8 mouse cellular contexts compared by ENCODE assay signal in the genomic region with DNA sequence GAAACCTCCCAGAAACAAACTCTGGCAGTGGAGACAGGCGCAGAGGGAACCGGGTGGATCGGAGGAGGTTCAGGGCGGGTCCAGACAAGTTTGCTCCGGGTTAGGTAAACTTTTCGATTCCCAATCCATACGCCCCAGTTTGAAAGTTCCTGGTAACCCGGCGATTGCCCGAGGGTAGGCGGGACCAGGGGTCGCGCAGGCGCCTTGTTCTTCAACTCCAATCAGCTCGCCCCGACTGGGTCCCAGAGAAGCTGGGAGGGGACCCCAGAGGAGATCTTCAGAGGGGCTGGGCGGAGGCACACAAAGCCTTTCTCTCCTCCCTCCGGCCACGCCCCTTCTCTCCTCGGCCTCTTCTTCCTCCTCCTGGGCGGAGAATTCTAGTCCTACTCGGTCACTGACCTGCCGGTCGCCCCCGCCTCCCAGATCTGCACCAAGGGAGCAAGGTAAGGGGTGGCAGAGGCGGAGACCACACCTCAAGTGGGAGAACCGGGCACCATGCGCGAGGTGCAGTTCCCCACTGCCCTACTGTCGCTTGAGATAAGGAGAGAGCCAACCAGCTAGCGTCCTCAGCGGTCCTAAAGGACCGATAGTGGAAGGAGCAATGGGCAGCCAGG. TPM values are rescaled to one million over a fixed set of nuclear protein-coding genes. Genes with fewer than 3 reads are reported as not detected.
DNase-seq lines count a peak whose midpoint lies in the region; ATAC-seq and TF ChIP-seq lines count a peak whose summit lies in the region.

Gene Rin2 (plus strand): TSS at position 74 of the 614 bp plus-strand sequence.

- peak within 1 kb of the TSS; percentile 88 for H3K4me2 ChIP-seq in hindbrain, embryonic 15.5 days

- no peaks in the 10 kb centered on the region for H3K36me3 ChIP-seq in hindbrain, embryonic 15.5 days
- no peaks in the 10 kb centered on the region for H3K36me3 ChIP-seq in small intestine, adult 2 months (ENCODE audit: control insufficient read depth, insufficient read depth, low read length)

- H3K27me3 ChIP-seq in hindbrain, embryonic 15.5 days, result no peaks in the 10 kb centered on the region
- H3K27me3 ChIP-seq in small intestine, adult 2 months (ENCODE audit: control insufficient read depth, insufficient read depth, low read length), result no peaks in the 10 kb centered on the region

- ATAC-seq in hindbrain, embryonic 15.5 days (ENCODE audit: low FRiP score, low read depth), result peak; percentile 78
- ATAC-seq in megakaryocyte, adult 5-6 weeks (ENCODE audit: poor library complexity, severe bottlenecking), result peak; percentile 73

- intact Hi-C loops in left cerebral cortex, postnatal 10 days (cut with DNase I), result no loop called here

- peak within 1 kb of the TSS; percentile 67 for H3K4me3 ChIP-seq in hindbrain, embryonic 15.5 days
- peak within 1 kb of the TSS; percentile 77 for H3K4me3 ChIP-seq in small intestine, adult 2 months (ENCODE audit: low read depth, low read length)

- peak; percentile 52 for DNase-seq in adrenal gland, adult 8-10 months
- DNase-seq in cerebellum, postnatal 14 days, result peak; percentile 35 to 44
- DNase-seq in gastrocnemius, adult 8-10 months (ENCODE audit: low spot score in 2 of 2), result peak; percentile 17 to 37
- peak in 1 of 2 experiments; percentile 87 for DNase-seq in left cerebral cortex, postnatal 10 days (ENCODE audit: extremely low spot score in 1 of 2, low spot score in 2 of 2)
- no peak for DNase-seq in T-cell, adult 2 months (ENCODE audit: low spot score)

- peak within 1 kb of the TSS; percentile 69 for H3K9ac ChIP-seq in hindbrain, embryonic 15.5 days

- H3K4me1 ChIP-seq in hindbrain, embryonic 15.5 days (replicated peaks), result peaks cover 24% of the 10 kb centered on the region
- H3K4me1 ChIP-seq in small intestine, adult 2 months (ENCODE audit: control insufficient read depth, insufficient read depth, insufficient read length, low read length), result peaks cover under 1% of the 10 kb centered on the region; the same call in 1 of the 2 replicates

- no peak; the same call in 1 of the 2 replicates for TF ChIP-seq POLR2A in small intestine, adult 2 months (IDR thresholded peaks at IDR 0.05; ENCODE audit: low read depth, low read length)

- no peak for TF ChIP-seq CTCF in small intestine, adult 2 months (IDR thresholded peaks at IDR 0.05; ENCODE audit: extremely low read depth, insufficient read length, insufficient replicate concordance, low read depth, low read length)

- peak within 1 kb of the TSS; percentile 66 for H3K27ac ChIP-seq in hindbrain, embryonic 15.5 days (replicated peaks)
- H3K27ac ChIP-seq in small intestine, adult 2 months (ENCODE audit: insufficient read depth, low read depth, low read length), result peak within 1 kb of the TSS; percentile 18; the same call in 1 of the 2 replicates

- under 1% methylated on average over 33 of the region's 33 CpGs for WGBS in hindbrain, embryonic 15.5 days
- under 1% methylated on average over 33 of the region's 33 CpGs for WGBS in small intestine, adult 2 months

- H3K9me3 ChIP-seq in hindbrain, embryonic 15.5 days, result no peaks in the 10 kb centered on the region

RNA-seq across cellular contexts. Expression of gene Rin2, which starts in this region (rescaled TPM):
- 10 to 100 TPM; 24.0 to 37.4 (median 31.6) TPM for total RNA-seq in adrenal gland, adult 8-10 months (2022)
- total RNA-seq in gastrocnemius, adult 8-10 months (2022), result 10 to 100 TPM in 2 of 4 experiments, 1 to 10 TPM in 2; 5.3 to 12.9 (median 10.1) TPM
- 15.7 and 16.4 TPM in 2 replicates for polyA plus RNA-seq in hindbrain, embryonic 15.5 days (2015; fragmentation: Nextera tagmentation; extraction: Ambion mirVana)
- total RNA-seq in left cerebral cortex, postnatal 10 days (2021), result 10 to 100 TPM; 17.5 to 22.2 TPM
- total RNA-seq in megakaryocyte, adult 5-6 weeks (2015), result 34.1 and 39.7 TPM in 2 replicates
- total RNA-seq in megakaryocyte, adult 5-6 weeks (2017), result 53.6 and 54.6 TPM in 2 replicates
- polyA plus RNA-seq in small intestine, adult 2 months (2012; rRNA removed), result 2.9 and 6.3 TPM in 2 replicates
